Mouse (Mus musculus): ENCODE data around the gene Fbxw8. TPM values are rescaled to one million over a fixed set of nuclear protein-coding genes. Genes with fewer than 3 reads are reported as not detected.

The Fbxw8 gene
- polyA plus RNA-seq, 1 experiment from 2014 or later, result 18.4 TPM

DNA sequence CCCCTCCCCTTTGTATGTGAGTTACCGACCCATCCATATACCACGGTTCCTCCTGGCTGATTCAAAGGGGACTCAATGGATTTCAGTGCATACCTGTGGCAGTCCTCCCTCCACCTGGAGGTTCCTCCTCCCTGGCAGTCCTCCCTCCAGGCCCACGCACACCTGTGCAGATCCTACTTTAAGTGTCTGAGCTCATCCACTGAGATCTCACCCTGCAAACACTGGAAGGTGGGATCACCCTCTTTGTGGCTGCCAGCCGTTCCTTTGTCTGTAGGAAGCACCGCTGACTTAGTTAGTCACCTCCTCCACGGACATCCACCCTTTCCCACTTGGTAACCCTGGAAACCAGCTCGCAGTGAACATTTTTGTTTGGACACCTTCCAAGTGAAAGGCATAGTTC, 22.4 kb upstream of the Fbxw8 start:
- peaks cover 11% of the 10 kb centered on the region for H3K27me3 ChIP-seq (ENCODE audit: control insufficient read depth, insufficient read depth, low read depth, low read length)
- H3K9me3 ChIP-seq (replicated peaks; ENCODE audit: control insufficient read depth, low read length, poor library complexity, severe bottlenecking), result peaks cover 7% of the 10 kb centered on the region; the same call in 1 of the 2 replicates
- no peak overlapping the region for H3K4me3 ChIP-seq (ENCODE audit: low read depth, low read length)
- no peak overlapping the region for H3K4me2 ChIP-seq (ENCODE audit: low read length)
- WGBS, result 67% methylated on average over 7 of the region's 7 CpGs
- peaks cover 5% of the 10 kb centered on the region; the same call in 1 of the 2 replicates for H3K4me1 ChIP-seq (ENCODE audit: control insufficient read depth, insufficient read depth, low read length)
- no peak overlapping the region for H3K9ac ChIP-seq (ENCODE audit: low read depth, low read length)
- H3K27ac ChIP-seq (ENCODE audit: low read length), result no peak overlapping the region
- H3K36me3 ChIP-seq (ENCODE audit: control insufficient read depth, insufficient read depth, low read length), result no peaks in the 10 kb centered on the region
- no peak for ATAC-seq

DNA sequence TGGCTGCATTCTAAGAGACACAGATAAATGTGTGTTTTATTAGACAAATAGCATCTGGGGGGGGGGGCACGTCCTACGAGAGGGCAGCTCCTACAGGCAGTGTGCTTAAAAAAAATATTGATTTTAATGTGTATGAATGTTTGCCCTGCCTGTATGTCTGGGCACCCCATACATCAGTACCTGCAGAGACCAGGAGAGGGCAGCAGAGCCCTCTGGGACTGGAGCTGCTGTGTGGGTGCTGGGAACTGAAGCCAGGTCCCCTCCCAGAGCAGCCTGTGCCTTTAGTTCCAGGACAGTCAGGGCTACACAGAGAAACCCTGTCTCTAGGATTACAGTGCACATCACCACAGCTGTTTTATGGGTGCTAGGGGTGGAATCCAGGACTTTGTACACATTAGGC, 19.9 kb upstream of the Fbxw8 start:
- Histone ChIP-seq H3K4me2 (ENCODE audit: low read length) (peak overlapping the region; percentile 47; the same call in 1 of the 2 replicates), H3K9me3 (replicated peaks; ENCODE audit: control insufficient read depth, low read length, poor library complexity, severe bottlenecking) (0 out of 2 replicates have a peak, but pooled peaks cover 4% of the 10 kb centered on the region), H3K27me3 (ENCODE audit: control insufficient read depth, insufficient read depth, low read depth, low read length) (peaks cover 26% of the 10 kb centered on the region), H3K27ac (ENCODE audit: low read length) (no peak overlapping the region), H3K36me3 (ENCODE audit: control insufficient read depth, insufficient read depth, low read length) (no peaks in the 10 kb centered on the region), H3K4me1 (ENCODE audit: control insufficient read depth, insufficient read depth, low read length) (peaks cover 21% of the 10 kb centered on the region), H3K4me3 (ENCODE audit: low read depth, low read length) (no peak overlapping the region), H3K9ac (ENCODE audit: low read depth, low read length) (peak overlapping the region; percentile 17)
- whole genome bisulfite sequencing, result 15% methylated on average over 2 of the region's 2 CpGs
- no peak for ATAC-seq

DNA sequence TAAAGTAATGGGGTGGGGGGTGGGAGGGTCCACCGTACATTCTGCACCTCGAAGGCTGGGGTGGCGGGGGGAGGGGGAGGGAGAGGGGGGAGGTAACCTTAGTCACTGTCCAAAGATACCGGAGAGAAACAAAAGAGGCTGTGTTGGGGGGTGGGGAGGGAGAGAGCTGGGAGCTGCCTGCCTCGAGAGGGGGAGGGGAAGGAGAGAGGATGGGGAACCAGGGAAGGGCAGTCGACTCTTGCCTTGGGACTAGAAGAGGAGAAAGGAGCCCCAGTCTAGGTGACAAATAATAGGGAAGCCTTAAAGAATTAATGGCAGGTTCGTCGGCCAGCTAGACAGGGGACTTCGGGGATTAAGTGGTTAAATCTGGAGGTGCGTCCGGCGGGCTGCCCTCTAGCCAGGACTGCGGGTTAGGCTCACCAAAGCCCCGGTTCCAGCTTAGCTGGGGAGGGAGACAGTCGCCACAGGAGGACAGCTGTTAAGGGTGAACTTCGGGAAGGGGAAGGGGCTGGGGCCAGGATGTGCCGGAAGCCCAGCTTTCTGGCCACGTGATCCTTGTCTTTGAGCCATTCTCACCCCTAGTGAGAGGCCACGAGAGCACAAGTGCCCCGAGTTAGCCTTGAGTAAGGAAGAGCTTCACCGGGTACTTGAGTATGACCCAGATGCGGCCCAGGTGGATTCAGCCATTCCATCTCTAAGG, 19.2 kb upstream of the Fbxw8 start:
- peaks cover 21% of the 10 kb centered on the region for H3K4me1 ChIP-seq (ENCODE audit: control insufficient read depth, insufficient read depth, low read length)
- peak overlapping the region; percentile 17 for H3K9ac ChIP-seq (ENCODE audit: low read depth, low read length)
- H3K27me3 ChIP-seq (ENCODE audit: control insufficient read depth, insufficient read depth, low read depth, low read length), result peaks cover 29% of the 10 kb centered on the region
- H3K4me3 ChIP-seq (ENCODE audit: low read depth, low read length), result peak overlapping the region; percentile 19
- WGBS, result under 1% methylated on average over 22 of the region's 22 CpGs
- ATAC-seq, result no peak
- 0 out of 2 replicates have a peak, but pooled peaks cover 4% of the 10 kb centered on the region for H3K9me3 ChIP-seq (replicated peaks; ENCODE audit: control insufficient read depth, low read length, poor library complexity, severe bottlenecking)
- no peak overlapping the region for H3K27ac ChIP-seq (ENCODE audit: low read length)
- H3K4me2 ChIP-seq (ENCODE audit: low read length), result peak overlapping the region; percentile 47
- H3K36me3 ChIP-seq (ENCODE audit: control insufficient read depth, insufficient read depth, low read length), result no peaks in the 10 kb centered on the region

DNA sequence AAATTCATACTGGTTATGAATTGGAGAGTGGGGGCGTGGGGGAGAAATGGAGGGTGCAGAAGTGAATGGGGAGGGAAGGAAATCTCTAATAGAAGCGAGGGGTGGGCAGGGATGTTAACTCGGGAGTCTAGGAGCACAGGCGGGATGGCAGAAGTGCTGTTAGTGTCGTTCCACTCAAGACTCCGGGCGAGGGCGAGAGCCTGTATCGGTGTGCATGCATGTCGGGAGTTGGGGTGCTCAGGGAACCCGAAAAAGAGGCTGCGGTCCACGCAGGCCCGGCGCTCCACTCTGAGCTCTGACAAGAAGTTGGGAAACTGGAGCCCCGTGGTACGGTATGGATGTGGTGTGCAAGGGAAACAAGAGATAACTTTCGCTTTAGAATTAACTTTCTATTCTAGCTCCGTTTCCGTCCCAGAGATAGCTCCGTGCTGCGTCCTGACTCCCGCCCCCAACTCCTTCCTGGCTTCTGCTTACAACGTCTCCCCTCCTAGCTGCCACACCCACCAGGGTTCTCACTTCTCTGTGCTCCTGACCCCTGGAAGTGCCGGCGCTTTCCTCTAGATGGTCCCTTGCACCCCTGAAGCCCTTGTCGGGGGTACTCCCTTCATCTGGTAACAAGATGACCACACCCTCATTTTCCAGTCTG, 16.9 kb upstream of the Fbxw8 start:
- H3K27ac ChIP-seq (ENCODE audit: low read length), result no peak overlapping the region

DNA sequence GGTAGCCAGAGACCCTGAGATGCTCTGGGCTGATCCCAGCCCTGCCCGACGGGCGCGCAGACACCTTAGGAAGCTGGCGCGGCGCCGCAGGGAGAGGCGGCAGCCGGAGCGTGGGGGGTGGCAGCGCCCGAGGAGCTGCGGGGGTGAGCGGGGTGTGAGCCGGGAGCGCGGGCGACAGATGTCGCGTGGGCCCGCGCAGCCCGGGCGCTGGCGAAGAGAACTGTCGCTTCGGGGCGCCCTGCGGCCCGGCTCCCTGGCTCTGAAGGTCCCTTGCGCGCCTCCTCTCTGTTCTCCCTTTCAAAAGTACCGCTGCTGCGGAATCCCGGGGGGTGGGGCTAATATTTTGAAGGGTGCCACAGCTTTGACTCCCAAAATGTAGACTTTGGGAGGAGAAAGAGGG, 16.4 kb upstream of the Fbxw8 start:
- Histone ChIP-seq H3K4me1 (ENCODE audit: control insufficient read depth, insufficient read depth, low read length) (peaks cover 21% of the 10 kb centered on the region), H3K4me2 (ENCODE audit: low read length) (peak overlapping the region; percentile 93), H3K9me3 (replicated peaks; ENCODE audit: control insufficient read depth, low read length, poor library complexity, severe bottlenecking) (0 out of 2 replicates have a peak, but pooled peaks cover 4% of the 10 kb centered on the region), H3K9ac (ENCODE audit: low read depth, low read length) (0 out of 2 replicates have a peak overlapping the region, but pooled peaks have one; percentile 15), H3K27me3 (ENCODE audit: control insufficient read depth, insufficient read depth, low read depth, low read length) (peaks cover 42% of the 10 kb centered on the region), H3K27ac (ENCODE audit: low read length) (no peak overlapping the region), H3K4me3 (ENCODE audit: low read depth, low read length) (peak overlapping the region; percentile 36), H3K36me3 (ENCODE audit: control insufficient read depth, insufficient read depth, low read length) (no peaks in the 10 kb centered on the region)
- WGBS, result 2% methylated on average over 24 of the region's 36 CpGs
- ATAC-seq, result no peak

More for the DNA sequence above, 16.9 kb upstream of the Fbxw8 start:
- H3K4me3 ChIP-seq (ENCODE audit: low read depth, low read length), result peak overlapping the region; percentile 36
- peaks cover 42% of the 10 kb centered on the region for H3K27me3 ChIP-seq (ENCODE audit: control insufficient read depth, insufficient read depth, low read depth, low read length)
- no peaks in the 10 kb centered on the region for H3K36me3 ChIP-seq (ENCODE audit: control insufficient read depth, insufficient read depth, low read length)
- H3K9ac ChIP-seq (ENCODE audit: low read depth, low read length), result 0 out of 2 replicates have a peak overlapping the region, but pooled peaks have one; percentile 15
- peaks cover 21% of the 10 kb centered on the region for H3K4me1 ChIP-seq (ENCODE audit: control insufficient read depth, insufficient read depth, low read length)
- H3K9me3 ChIP-seq (replicated peaks; ENCODE audit: control insufficient read depth, low read length, poor library complexity, severe bottlenecking), result 0 out of 2 replicates have a peak, but pooled peaks cover 4% of the 10 kb centered on the region
- no peak for ATAC-seq
- WGBS, result under 1% methylated on average over 27 of the region's 27 CpGs
- peak overlapping the region; percentile 93 for H3K4me2 ChIP-seq (ENCODE audit: low read length)

DNA sequence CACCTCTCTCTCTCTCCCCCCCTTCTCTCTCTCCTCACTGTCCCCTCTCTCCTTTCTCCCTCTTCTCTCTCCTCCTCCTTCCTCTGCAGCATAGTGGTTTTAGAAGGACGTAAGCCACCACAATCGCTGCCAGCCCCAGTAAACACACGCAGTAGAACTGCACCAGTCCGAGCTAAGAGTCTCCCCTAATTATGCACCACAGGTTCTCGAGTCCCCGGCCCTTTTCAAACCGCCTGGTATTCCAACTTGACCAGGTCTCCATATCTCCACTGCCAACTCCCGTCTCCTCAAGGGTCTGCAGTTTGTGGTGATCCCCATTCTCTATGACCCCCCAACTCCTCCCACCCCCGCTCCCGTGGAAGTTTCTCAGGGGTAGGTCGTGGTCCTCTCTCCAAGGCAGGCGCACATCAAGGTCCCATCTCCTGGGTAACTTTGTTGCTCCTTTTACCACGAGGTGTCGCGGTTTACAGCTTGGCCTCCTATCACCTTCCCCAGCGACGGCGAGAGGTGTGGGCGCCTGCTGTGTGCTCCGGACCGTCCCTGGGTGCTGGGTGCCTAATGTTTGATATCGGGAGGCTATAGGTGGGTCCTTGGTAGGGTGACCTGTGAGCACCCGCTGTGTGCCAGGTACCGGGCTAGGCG, 15.7 kb upstream of the Fbxw8 start:
- peak overlapping the region; percentile 93 for H3K4me2 ChIP-seq (ENCODE audit: low read length)
- peak overlapping the region; percentile 36 for H3K4me3 ChIP-seq (ENCODE audit: low read depth, low read length)
- H3K27ac ChIP-seq (ENCODE audit: low read length), result no peak overlapping the region
- peaks cover 45% of the 10 kb centered on the region for H3K27me3 ChIP-seq (ENCODE audit: control insufficient read depth, insufficient read depth, low read depth, low read length)
- WGBS, result 1% methylated on average over 25 of the region's 25 CpGs
- 0 out of 2 replicates have a peak overlapping the region, but pooled peaks have one; percentile 10 for H3K9ac ChIP-seq (ENCODE audit: low read depth, low read length)
- H3K9me3 ChIP-seq (replicated peaks; ENCODE audit: control insufficient read depth, low read length, poor library complexity, severe bottlenecking), result 0 out of 2 replicates have a peak, but pooled peaks cover 4% of the 10 kb centered on the region
- no peaks in the 10 kb centered on the region for H3K36me3 ChIP-seq (ENCODE audit: control insufficient read depth, insufficient read depth, low read length)
- no peak for ATAC-seq
- peaks cover 21% of the 10 kb centered on the region for H3K4me1 ChIP-seq (ENCODE audit: control insufficient read depth, insufficient read depth, low read length)

DNA sequence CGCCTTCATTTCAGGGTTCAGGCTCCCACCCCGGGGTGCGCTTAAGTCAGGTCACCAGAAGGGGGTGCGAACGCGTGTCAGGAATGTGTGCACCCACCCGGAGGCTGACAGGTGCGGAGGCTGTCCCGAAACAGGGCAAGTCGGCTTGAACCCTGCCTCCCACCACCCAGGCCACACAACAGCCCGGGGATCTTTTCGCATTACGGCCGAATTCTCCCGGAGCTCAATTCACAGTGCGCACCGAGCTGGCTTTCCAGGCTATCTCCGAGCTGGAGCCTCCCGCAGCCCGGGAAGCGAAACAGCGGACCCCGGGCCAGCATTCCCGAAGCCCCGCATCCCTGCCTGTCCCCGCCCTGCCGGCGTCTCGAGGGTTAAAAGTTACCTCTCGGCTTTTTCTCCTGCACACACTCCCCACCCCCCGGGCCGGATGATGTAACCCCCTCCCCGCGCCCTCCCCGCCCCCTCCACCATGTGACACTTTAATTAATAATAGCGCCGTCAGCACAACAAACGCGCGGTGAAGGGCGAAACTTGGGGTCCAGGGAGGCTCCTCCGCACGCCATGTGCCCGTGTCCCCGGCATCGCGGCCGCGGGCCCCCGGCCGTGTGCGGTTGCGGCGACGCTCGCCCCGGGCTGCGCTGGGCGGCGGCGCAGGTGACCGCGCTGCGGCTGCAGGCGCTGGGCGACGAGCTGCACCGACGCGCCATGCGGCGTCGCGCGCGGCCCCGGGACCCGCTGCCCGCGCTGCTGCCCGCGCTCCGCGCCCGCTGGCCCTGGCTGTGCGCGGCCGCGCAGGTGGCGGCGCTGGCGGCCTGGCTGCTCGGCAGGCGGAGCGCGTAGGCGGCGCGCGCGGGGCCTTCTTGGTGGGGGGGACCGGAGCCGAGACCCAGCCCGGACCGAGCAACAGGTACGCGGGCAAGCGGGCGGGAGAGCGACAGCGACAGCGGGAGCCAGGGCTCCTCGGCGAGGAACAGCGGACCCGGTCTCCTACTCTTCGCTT, 14.3 kb upstream of the Fbxw8 start:
- peaks cover 41% of the 10 kb centered on the region for H3K27me3 ChIP-seq (ENCODE audit: control insufficient read depth, insufficient read depth, low read depth, low read length)
- H3K4me3 ChIP-seq (ENCODE audit: low read depth, low read length), result peak overlapping the region; percentile 70
- H3K9ac ChIP-seq (ENCODE audit: low read depth, low read length), result peak overlapping the region; percentile 75
- peak overlapping the region; percentile 93 for H3K4me2 ChIP-seq (ENCODE audit: low read length)
- ATAC-seq, result peak; percentile 68
- no peak overlapping the region for H3K27ac ChIP-seq (ENCODE audit: low read length)
- WGBS, result under 1% methylated on average over 105 of the region's 117 CpGs
- H3K36me3 ChIP-seq (ENCODE audit: control insufficient read depth, insufficient read depth, low read length), result no peaks in the 10 kb centered on the region
- H3K4me1 ChIP-seq (ENCODE audit: control insufficient read depth, insufficient read depth, low read length), result peaks cover 19% of the 10 kb centered on the region
- no peaks in the 10 kb centered on the region for H3K9me3 ChIP-seq (replicated peaks; ENCODE audit: control insufficient read depth, low read length, poor library complexity, severe bottlenecking)

DNA sequence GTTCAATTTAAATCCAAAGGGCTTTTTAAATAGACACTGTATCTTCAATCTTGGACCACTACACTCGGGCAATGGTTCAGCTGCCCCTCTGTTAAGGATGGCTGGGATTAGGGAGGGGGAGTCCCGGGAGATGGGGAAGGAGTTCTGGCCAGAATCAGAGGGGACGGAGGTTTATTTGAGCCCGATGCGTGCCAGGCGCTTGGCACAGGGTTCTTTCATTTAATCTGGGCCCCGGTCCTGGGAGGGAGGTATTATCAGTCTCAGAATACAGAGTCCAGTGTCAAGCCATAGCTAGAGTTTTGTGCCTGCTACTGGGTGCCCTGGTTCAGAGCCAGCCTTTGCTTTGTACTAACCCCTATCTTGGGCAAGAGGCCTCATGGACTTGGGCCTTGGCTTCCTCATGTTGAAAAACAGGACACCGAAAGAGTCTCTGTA, 12.3 kb upstream of the Fbxw8 start:
- H3K4me1 ChIP-seq (ENCODE audit: control insufficient read depth, insufficient read depth, low read length), result peaks cover 16% of the 10 kb centered on the region
- no peak overlapping the region for H3K4me2 ChIP-seq (ENCODE audit: low read length)
- H3K36me3 ChIP-seq (ENCODE audit: control insufficient read depth, insufficient read depth, low read length), result no peaks in the 10 kb centered on the region
- ATAC-seq, result no peak
- no peak overlapping the region for H3K9ac ChIP-seq (ENCODE audit: low read depth, low read length)
- WGBS, result 54% methylated on average over 8 of the region's 8 CpGs
- H3K9me3 ChIP-seq (replicated peaks; ENCODE audit: control insufficient read depth, low read length, poor library complexity, severe bottlenecking), result no peaks in the 10 kb centered on the region
- H3K27me3 ChIP-seq (ENCODE audit: control insufficient read depth, insufficient read depth, low read depth, low read length), result peaks cover 33% of the 10 kb centered on the region
- no peak overlapping the region for H3K27ac ChIP-seq (ENCODE audit: low read length)
- H3K4me3 ChIP-seq (ENCODE audit: low read depth, low read length), result no peak overlapping the region

Measured in midbrain, embryonic 16.5 days (tissue).